Comparison of ENCODE assay signal across 8 mouse cellular contexts in the genomic region with DNA sequence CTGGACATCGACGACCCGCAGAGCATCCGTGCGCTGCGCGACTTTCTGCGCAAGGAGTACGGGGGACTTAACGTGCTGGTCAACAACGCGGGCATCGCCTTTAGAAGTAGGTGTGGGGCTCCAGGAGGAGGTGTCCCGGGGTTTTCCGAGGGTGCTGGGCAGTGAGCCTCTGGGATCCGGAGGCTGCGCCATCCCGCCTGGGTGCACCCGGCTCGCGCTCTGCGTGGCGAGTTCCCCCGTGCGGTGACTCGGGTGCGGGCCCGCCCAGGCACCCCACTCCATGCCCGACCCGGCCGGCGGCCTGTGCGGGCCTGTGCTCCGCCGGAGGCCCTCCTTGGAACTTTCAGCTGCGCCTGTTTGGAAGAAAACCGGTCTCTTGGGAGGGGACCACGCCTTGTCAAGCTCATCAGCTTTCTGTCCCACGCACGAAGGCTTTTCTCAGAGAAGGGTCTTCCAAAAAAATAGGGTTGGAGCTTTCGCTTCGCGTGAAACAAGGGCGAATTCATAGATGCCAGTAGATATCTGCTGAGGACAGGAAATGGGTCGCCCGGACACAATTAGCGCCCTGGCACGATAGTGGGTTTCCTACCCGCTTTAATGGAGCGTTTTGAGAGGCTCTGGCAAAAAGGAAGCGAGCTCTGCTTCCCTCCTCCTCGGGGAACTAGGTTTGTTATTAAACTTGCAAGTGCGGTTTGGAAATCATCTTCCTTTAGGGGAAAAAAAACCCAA. TPM values are rescaled to one million over a fixed set of nuclear protein-coding genes. Genes with fewer than 3 reads are reported as not detected.
DNase-seq lines count a peak whose midpoint lies in the region; ATAC-seq and TF ChIP-seq lines count a peak whose summit lies in the region.

No protein-coding gene starts in this region.

- peak overlapping the region; percentile 60 for H3K9ac ChIP-seq in forebrain, embryonic 13.5 days
- H3K9ac ChIP-seq in heart, postnatal 0 days (replicated peaks; ENCODE audit: low read depth, low read length) = peak overlapping the region; percentile 40
- H3K9ac ChIP-seq in limb, embryonic 13.5 days = peak overlapping the region; percentile 67
- peak overlapping the region; percentile 58; the same call in 1 of the 2 replicates for H3K9ac ChIP-seq in midbrain, embryonic 13.5 days (replicated peaks)

- TF ChIP-seq CTCF in heart, postnatal 0 days (IDR thresholded peaks at IDR 0.05; ENCODE audit: low read depth) = no peak

- H3K9me3 ChIP-seq in forebrain, embryonic 13.5 days (replicated peaks) = no peaks in the 10 kb centered on the region
- H3K9me3 ChIP-seq in heart, postnatal 0 days (replicated peaks; ENCODE audit: control insufficient read depth, low read length) = no peaks in the 10 kb centered on the region
- H3K9me3 ChIP-seq in limb, embryonic 13.5 days = no peaks in the 10 kb centered on the region
- H3K9me3 ChIP-seq in midbrain, embryonic 13.5 days = no peaks in the 10 kb centered on the region

- peak; percentile 15 to 20 for DNase-seq in layer of hippocampus, postnatal 25 days (ENCODE audit: extremely low spot score in 1 of 2, low spot score in 1 of 2)
- no peak for DNase-seq in layer of hippocampus, adult 9-11 months
- peak; percentile 57 to 78 for DNase-seq in adrenal gland, adult (ENCODE audit: inconsistent age in 2 of 2, low spot score in 1 of 2)
- no peak for DNase-seq in heart, postnatal 0 days (ENCODE audit: low spot score)

- H3K4me2 ChIP-seq in forebrain, embryonic 13.5 days = peak overlapping the region; percentile 72
- peak overlapping the region; percentile 73 for H3K4me2 ChIP-seq in heart, postnatal 0 days (ENCODE audit: low read depth, low read length)
- peak overlapping the region; percentile 95 for H3K4me2 ChIP-seq in limb, embryonic 13.5 days (replicated peaks)
- H3K4me2 ChIP-seq in midbrain, embryonic 13.5 days (replicated peaks) = peak overlapping the region; percentile 73

- H3K4me1 ChIP-seq in forebrain, embryonic 13.5 days = peaks cover 20% of the 10 kb centered on the region
- H3K4me1 ChIP-seq in heart, postnatal 0 days (ENCODE audit: control insufficient read depth, insufficient read depth) = peaks cover 17% of the 10 kb centered on the region
- H3K4me1 ChIP-seq in limb, embryonic 13.5 days = peaks cover 21% of the 10 kb centered on the region
- H3K4me1 ChIP-seq in midbrain, embryonic 13.5 days (replicated peaks) = peaks cover 15% of the 10 kb centered on the region

- peaks cover 59% of the 10 kb centered on the region for H3K27me3 ChIP-seq in forebrain, embryonic 13.5 days
- H3K27me3 ChIP-seq in heart, postnatal 0 days (ENCODE audit: control insufficient read depth, insufficient read depth, low read length) = peaks cover 52% of the 10 kb centered on the region
- peaks cover 62% of the 10 kb centered on the region for H3K27me3 ChIP-seq in limb, embryonic 13.5 days
- H3K27me3 ChIP-seq in midbrain, embryonic 13.5 days = peaks cover 58% of the 10 kb centered on the region

- no peak overlapping the region for H3K27ac ChIP-seq in forebrain, embryonic 13.5 days
- no peak overlapping the region for H3K27ac ChIP-seq in heart, postnatal 0 days (ENCODE audit: low read depth)
- H3K27ac ChIP-seq in limb, embryonic 13.5 days = no peak overlapping the region
- H3K27ac ChIP-seq in midbrain, embryonic 13.5 days = no peak overlapping the region

- under 1% methylated on average over 48 of the region's 53 CpGs for WGBS in forebrain, embryonic 13.5 days
- WGBS in heart, postnatal 0 days = under 1% methylated on average over 53 of the region's 53 CpGs
- under 1% methylated on average over 53 of the region's 53 CpGs for WGBS in limb, embryonic 13.5 days
- 1% methylated on average over 53 of the region's 53 CpGs for WGBS in midbrain, embryonic 13.5 days

- ATAC-seq in forebrain, embryonic 13.5 days = no peak
- ATAC-seq in heart, postnatal 0 days (ENCODE audit: insufficient read depth, low read depth) = no peak
- 0 out of 2 replicates have a peak, but pooled peaks have one; percentile 21 for ATAC-seq in limb, embryonic 13.5 days (ENCODE audit: low FRiP score, low read depth)
- ATAC-seq in midbrain, embryonic 13.5 days = peak; percentile 55
- no peak for ATAC-seq in megakaryocyte progenitor cell, adult 5-6 weeks (replicated peaks; ENCODE audit: poor library complexity)

- H3K36me3 ChIP-seq in forebrain, embryonic 13.5 days (ENCODE audit: poor library complexity, severe bottlenecking) = no peaks in the 10 kb centered on the region
- H3K36me3 ChIP-seq in heart, postnatal 0 days (replicated peaks; ENCODE audit: control insufficient read depth, insufficient read depth, low read length) = no peaks in the 10 kb centered on the region
- no peaks in the 10 kb centered on the region for H3K36me3 ChIP-seq in limb, embryonic 13.5 days
- no peaks in the 10 kb centered on the region for H3K36me3 ChIP-seq in midbrain, embryonic 13.5 days

- peak overlapping the region; percentile 37 for H3K4me3 ChIP-seq in forebrain, embryonic 13.5 days
- H3K4me3 ChIP-seq in heart, postnatal 0 days (ENCODE audit: low read depth, low read length) = peak overlapping the region; percentile 49
- peak overlapping the region; percentile 55 for H3K4me3 ChIP-seq in limb, embryonic 13.5 days
- peak overlapping the region; percentile 43 for H3K4me3 ChIP-seq in midbrain, embryonic 13.5 days (replicated peaks)

- TF ChIP-seq EP300 in heart, postnatal 0 days (IDR thresholded peaks at IDR 0.05; ENCODE audit: low read depth) = no peak

RNA-seq across cellular contexts. Expression of gene Cbr3, which starts 0.7 kb away (rescaled TPM):
- 10 to 100 TPM; 18.1 to 19.7 TPM for total RNA-seq in layer of hippocampus, postnatal 25 days (2021)
- 0.15 TPM in 1 of 2 replicates, not detected in the other for polyA plus RNA-seq in forebrain, embryonic 13.5 days (2015; fragmentation: Nextera tagmentation; extraction: Ambion mirVana)
- 1.6 TPM in 1 of 2 replicates, not detected in the other for total RNA-seq in heart, postnatal 0 days (2014; rRNA removed; ENCODE audit: low replicate concordance)
- polyA plus RNA-seq in heart, postnatal 0 days (2015; fragmentation: Nextera tagmentation; extraction: Ambion mirVana) = 1.3 and 1.7 TPM in 2 replicates
- 2.4 and 3.2 TPM in 2 replicates for polyA plus RNA-seq in limb, embryonic 13.5 days (2015; fragmentation: Nextera tagmentation; extraction: Ambion mirVana)
- polyA plus RNA-seq in midbrain, embryonic 13.5 days (2015; fragmentation: Nextera tagmentation; extraction: Ambion mirVana) = 0.27 and 0.80 TPM in 2 replicates
- total RNA-seq in megakaryocyte progenitor cell, adult 5-6 weeks (2015) = 0.37 TPM in 1 of 2 replicates, not detected in the other
- 0.08 TPM in 1 of 2 replicates, not detected in the other for total RNA-seq in megakaryocyte progenitor cell, adult 5-6 weeks (2017)

RNA-seq across cellular contexts. Expression of gene Dop1b, which starts 28.0 kb away (rescaled TPM):
- 100 to 1,000 TPM; 101 to 104 TPM for total RNA-seq in layer of hippocampus, postnatal 25 days (2021)
- 17.1 and 18.3 TPM in 2 replicates for polyA plus RNA-seq in forebrain, embryonic 13.5 days (2015; fragmentation: Nextera tagmentation; extraction: Ambion mirVana)
- 13.0 and 13.2 TPM in 2 replicates for total RNA-seq in heart, postnatal 0 days (2014; rRNA removed; ENCODE audit: low replicate concordance)
- 6.0 and 7.2 TPM in 2 replicates for polyA plus RNA-seq in heart, postnatal 0 days (2015; fragmentation: Nextera tagmentation; extraction: Ambion mirVana)
- 9.9 and 10.7 TPM in 2 replicates for polyA plus RNA-seq in limb, embryonic 13.5 days (2015; fragmentation: Nextera tagmentation; extraction: Ambion mirVana)
- 29.6 and 32.4 TPM in 2 replicates for polyA plus RNA-seq in midbrain, embryonic 13.5 days (2015; fragmentation: Nextera tagmentation; extraction: Ambion mirVana)
- 8.6 and 9.7 TPM in 2 replicates for total RNA-seq in megakaryocyte progenitor cell, adult 5-6 weeks (2015)
- 4.7 and 5.8 TPM in 2 replicates for total RNA-seq in megakaryocyte progenitor cell, adult 5-6 weeks (2017)

RNA-seq across cellular contexts. Expression of gene Gm5678, which starts 55.8 kb away (rescaled TPM):
- total RNA-seq in layer of hippocampus, postnatal 25 days (2021) = 1 to 10 TPM; 3.5 to 3.6 TPM
- polyA plus RNA-seq in forebrain, embryonic 13.5 days (2015; fragmentation: Nextera tagmentation; extraction: Ambion mirVana) = not detected in 2 replicates
- not detected in 2 replicates for total RNA-seq in heart, postnatal 0 days (2014; rRNA removed; ENCODE audit: low replicate concordance)
- polyA plus RNA-seq in heart, postnatal 0 days (2015; fragmentation: Nextera tagmentation; extraction: Ambion mirVana) = not detected in 2 replicates
- polyA plus RNA-seq in limb, embryonic 13.5 days (2015; fragmentation: Nextera tagmentation; extraction: Ambion mirVana) = not detected in 2 replicates
- polyA plus RNA-seq in midbrain, embryonic 13.5 days (2015; fragmentation: Nextera tagmentation; extraction: Ambion mirVana) = not detected in 2 replicates
- total RNA-seq in megakaryocyte progenitor cell, adult 5-6 weeks (2015) = not detected in 2 replicates
- total RNA-seq in megakaryocyte progenitor cell, adult 5-6 weeks (2017) = not detected in 2 replicates

Comparison
In these comparisons a context has a peak if more than half of its experiments do, and no peak if none do; other contexts are left out.
1. DNase-seq: peak in layer of hippocampus, postnatal 25 days (2 of 2) and adrenal gland, adult (2 of 2); none in layer of hippocampus, adult 9-11 months (single experiment) and heart, postnatal 0 days (single experiment).
2. ATAC-seq: peak in limb, embryonic 13.5 days (single experiment) and midbrain, embryonic 13.5 days (single experiment); none in forebrain, embryonic 13.5 days (single experiment), heart, postnatal 0 days (single experiment) and megakaryocyte progenitor cell, adult 5-6 weeks (single experiment).
3. Peak in every context shown above with its lines, with median percentiles within 50 percentile points of each other: H3K4me2 ChIP-seq, H3K4me3 ChIP-seq and H3K9ac ChIP-seq.